Mouse (Mus musculus) midbrain, embryonic 16.5 days (tissue): ENCODE measurements around the gene Mmab. TPM values are rescaled to one million over a fixed set of nuclear protein-coding genes. Genes with fewer than 3 reads are reported as not detected.

Experiments
- ATAC-seq: fragments of 200-750 bp; cut with Nextera tagmentation; 2 replicates; pipeline ENCODE4 v1.8.0; 2017; ENCODE audit warnings: moderate TSS enrichment
- H3K27ac ChIP-seq: fragments of 300-500 bp; sonication (generic); 2 replicates; pipeline ENCODE4 v1.5.1; 2014; ENCODE audit warnings: mild to moderate bottlenecking, low read length, mixed read lengths
- H3K27me3 ChIP-seq: fragments of 300-500 bp; sonication (generic); 2 replicates; pipeline ENCODE4 v1.6.1; 2014; ENCODE audit warnings: low read depth, low read length, mixed read lengths; ENCODE audit not compliant: control insufficient read depth, insufficient read depth
- H3K36me3 ChIP-seq: fragments of 300-500 bp; sonication (generic); 2 replicates; pipeline ENCODE4 v1.6.1; 2014; ENCODE audit warnings: mild to moderate bottlenecking, low read length, moderate library complexity, mixed read lengths; ENCODE audit not compliant: control insufficient read depth, insufficient read depth
- H3K4me1 ChIP-seq: fragments of 300-500 bp; sonication (generic); 2 replicates; pipeline ENCODE4 v1.6.1; 2014; ENCODE audit warnings: mild to moderate bottlenecking, low read length, mixed read lengths; ENCODE audit not compliant: control insufficient read depth, insufficient read depth
- H3K4me2 ChIP-seq: fragments of 300-500 bp; sonication (generic); 2 replicates; pipeline ENCODE4 v1.6.1; 2014; ENCODE audit warnings: mild to moderate bottlenecking, low read length, mixed read lengths
- H3K4me3 ChIP-seq: fragments of 300-500 bp; sonication (generic); 2 replicates; pipeline ENCODE4 v1.5.1; 2014; ENCODE audit warnings: low read depth, mild to moderate bottlenecking, low read length, moderate library complexity, mixed read lengths
- H3K9ac ChIP-seq: fragments of 300-500 bp; sonication (generic); 2 replicates; pipeline ENCODE4 v1.6.1; 2014; ENCODE audit warnings: low read depth, low read length, mixed read lengths
- H3K9me3 ChIP-seq: fragments of 300-500 bp; sonication (generic); replicated peaks from 2 replicates; pipeline ENCODE4 v1.6.1; 2014; ENCODE audit warnings: mild to moderate bottlenecking, low read length, mixed read lengths; ENCODE audit not compliant: control insufficient read depth, poor library complexity, severe bottlenecking
- WGBS: fragments of 180-500 bp; shearing (Covaris S2); extraction: QIAGEN DNeasy Blood & Tissue Kit; methylation state at CpG from one replicate; pipeline ENCODE4 v1.1.7; 2014; 5-methylcytosine and 5-hydroxymethylcytosine counted together
- polyA plus RNA-seq: library from polyadenylated mRNA; unstranded; fragments of >200 nt; fragmentation: Nextera tagmentation; extraction: Ambion mirVana; gene quantifications from 2 replicates; pipeline ENCODE4 v1.2.1, GENCODE M21; 2015

Mmab gene
- polyA plus RNA-seq, 1 experiment from 2014 or later = 38.7 TPM

DNA sequence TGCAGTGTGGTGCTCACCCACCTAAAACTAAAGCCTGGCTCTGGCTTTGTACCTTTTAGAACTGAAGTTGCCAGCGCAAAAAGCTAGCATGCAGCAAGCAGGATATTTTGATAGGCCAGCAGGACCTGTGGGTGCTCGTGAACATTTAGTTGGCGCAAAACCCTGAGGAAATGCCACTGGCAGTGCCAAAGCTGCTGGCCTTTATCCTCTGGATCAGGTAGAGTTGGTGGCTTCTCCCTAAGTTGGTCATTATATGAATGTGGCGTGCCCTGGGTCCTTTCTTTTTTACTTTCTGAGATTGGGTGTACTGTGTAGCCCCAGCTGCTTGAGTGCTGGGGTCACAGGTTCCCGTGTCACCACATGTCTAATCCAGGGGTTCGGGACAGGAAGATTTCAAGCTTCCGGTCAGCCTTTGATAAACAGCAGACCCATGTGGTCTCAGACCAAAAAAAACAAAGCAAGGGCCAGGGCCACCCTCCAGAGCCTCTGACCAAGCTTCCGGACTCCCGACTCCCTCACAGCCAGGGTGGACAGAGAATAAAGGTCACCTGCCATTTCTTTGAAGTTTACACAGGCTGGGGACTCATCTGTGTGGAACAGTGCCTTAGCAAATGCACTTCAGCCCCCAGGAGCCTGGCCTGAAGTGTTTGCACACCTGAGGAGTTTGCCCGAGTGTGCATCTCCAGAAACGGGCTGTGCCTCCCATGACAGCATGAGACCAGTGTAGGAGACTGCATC lies 22.1 kb downstream of the Mmab start:
- Histone ChIP-seq H3K27ac (no peak overlapping the region), H3K4me1 (peaks cover under 1% of the 10 kb centered on the region; the same call in 1 of the 2 replicates), H3K4me3 (no peak overlapping the region), H3K4me2 (no peak overlapping the region), H3K9ac (no peak overlapping the region), H3K36me3 (peaks cover 20% of the 10 kb centered on the region), H3K27me3 (no peaks in the 10 kb centered on the region), H3K9me3 (no peaks in the 10 kb centered on the region)
- WGBS = 79% methylated on average over 11 of the region's 11 CpGs
- ATAC-seq = no peak

DNA sequence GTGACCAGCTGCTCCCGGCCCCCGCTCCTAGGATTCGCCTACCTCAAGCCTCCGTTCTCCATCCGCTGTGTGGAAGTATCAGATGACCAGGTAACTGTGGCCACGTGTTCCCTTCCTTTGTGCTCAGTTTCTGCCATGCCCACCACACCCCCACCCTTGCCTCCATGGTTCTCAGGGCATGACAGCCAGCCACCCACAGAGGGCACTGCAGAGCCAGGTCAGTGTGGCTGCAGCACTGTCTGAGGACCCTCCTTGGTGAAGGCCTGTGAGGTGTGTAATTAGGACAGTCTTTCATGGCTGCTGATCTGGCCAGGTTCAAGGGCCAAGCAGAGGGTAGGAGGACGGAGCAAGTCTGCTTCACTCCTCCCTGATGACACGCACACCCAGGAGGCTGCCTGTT lies 25.3 kb downstream of the Mmab start:
- Histone ChIP-seq H3K27me3 (no peaks in the 10 kb centered on the region), H3K4me1 (no peaks in the 10 kb centered on the region), H3K9ac (no peak overlapping the region), H3K27ac (no peak overlapping the region), H3K4me3 (no peak overlapping the region), H3K36me3 (peaks cover 40% of the 10 kb centered on the region), H3K9me3 (no peaks in the 10 kb centered on the region), H3K4me2 (no peak overlapping the region)
- ATAC-seq = no peak
- 85% methylated on average over 7 of the region's 8 CpGs for WGBS

DNA sequence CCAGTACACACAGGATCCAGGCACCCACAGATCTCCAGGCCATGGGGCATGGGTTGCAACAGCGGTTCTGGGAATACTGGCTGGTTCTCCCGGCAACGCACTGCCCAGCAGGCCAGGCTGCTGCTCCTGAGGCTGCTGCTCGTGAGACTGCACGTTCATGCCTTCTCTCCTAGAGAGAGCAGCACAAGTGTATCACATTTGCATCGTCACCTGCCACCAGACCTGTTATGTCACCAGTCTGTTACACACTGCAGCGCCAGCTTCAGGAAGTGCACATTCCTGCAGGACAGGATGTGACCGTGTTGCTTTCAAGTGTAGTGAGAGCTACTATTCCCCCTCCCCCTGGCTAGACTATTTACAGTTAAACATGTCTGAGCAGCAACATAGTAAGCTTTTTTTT lies 27.0 kb downstream of the Mmab start:
- Histone ChIP-seq H3K36me3 (peaks cover 56% of the 10 kb centered on the region), H3K9me3 (no peaks in the 10 kb centered on the region), H3K27me3 (no peaks in the 10 kb centered on the region), H3K27ac (no peak overlapping the region), H3K9ac (no peak overlapping the region), H3K4me3 (no peak overlapping the region), H3K4me1 (no peaks in the 10 kb centered on the region), H3K4me2 (no peak overlapping the region)
- WGBS = 90% methylated on average over 8 of the region's 8 CpGs
- ATAC-seq = no peak

DNA sequence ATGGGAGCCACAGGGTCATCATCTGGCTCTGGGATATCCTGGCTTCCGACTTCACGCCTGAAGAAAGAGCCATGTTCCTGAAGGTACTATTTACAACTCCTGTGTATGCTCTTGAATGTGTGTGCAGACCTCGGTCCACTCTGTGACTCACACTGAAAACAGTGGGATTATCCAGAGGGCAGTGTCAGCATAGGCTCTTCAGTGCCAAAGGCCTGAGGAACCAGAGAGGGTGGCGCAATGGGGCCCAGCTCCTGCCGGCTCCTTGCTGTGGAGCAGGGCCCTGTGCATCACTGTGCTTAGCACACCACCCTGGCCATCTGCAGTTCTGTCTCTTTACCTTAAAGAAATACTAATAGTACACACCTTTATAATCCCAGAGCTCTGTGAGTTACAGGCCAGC lies 28.3 kb downstream of the Mmab start:
- Histone ChIP-seq H3K27me3 (no peaks in the 10 kb centered on the region), H3K4me2 (no peak overlapping the region), H3K36me3 (peaks cover 66% of the 10 kb centered on the region), H3K27ac (no peak overlapping the region), H3K4me1 (no peaks in the 10 kb centered on the region), H3K9ac (no peak overlapping the region), H3K4me3 (no peak overlapping the region), H3K9me3 (no peaks in the 10 kb centered on the region)
- ATAC-seq = no peak
- 96% methylated on average over 5 of the region's 5 CpGs for WGBS

DNA sequence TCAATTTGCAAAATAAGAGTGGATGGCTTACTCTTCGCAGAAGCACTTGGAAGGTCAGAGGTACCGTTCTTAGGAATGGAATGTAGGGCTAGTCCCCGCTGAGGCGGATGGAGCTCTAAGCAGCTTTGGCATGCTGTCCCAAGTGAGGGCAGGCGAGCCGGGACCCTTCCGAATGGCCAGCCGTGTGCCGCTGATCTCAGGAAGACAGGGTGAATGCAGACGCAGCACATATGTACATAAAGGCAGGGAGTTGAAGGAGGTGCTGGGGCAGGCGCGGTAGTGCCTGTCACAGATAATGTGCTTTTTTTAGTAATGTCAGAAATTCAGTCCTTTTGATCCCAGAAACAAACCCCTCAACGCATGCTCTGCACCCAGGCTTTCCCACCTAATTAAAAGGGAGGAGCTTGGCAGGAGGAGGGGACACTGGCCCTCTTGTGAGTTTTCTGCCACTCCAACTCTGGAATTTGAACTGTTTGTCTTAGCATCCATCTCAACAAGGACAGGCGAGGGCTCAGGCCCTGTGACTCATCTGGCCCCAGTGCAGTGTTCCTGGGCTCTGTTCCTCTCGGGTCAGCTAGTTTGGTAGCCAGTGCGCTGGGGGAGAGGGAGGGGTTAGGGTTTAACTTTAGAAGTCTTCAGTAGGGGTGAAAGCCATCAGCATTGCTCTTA lies 30.7 kb downstream of the Mmab start:
- H3K36me3 ChIP-seq = peaks cover 66% of the 10 kb centered on the region
- H3K27me3 ChIP-seq = no peaks in the 10 kb centered on the region
- no peak overlapping the region for H3K4me3 ChIP-seq
- no peak for ATAC-seq
- H3K4me2 ChIP-seq = no peak overlapping the region
- no peak overlapping the region for H3K9ac ChIP-seq
- 84% methylated on average over 16 of the region's 16 CpGs for WGBS
- H3K9me3 ChIP-seq = no peaks in the 10 kb centered on the region
- no peaks in the 10 kb centered on the region for H3K4me1 ChIP-seq
- H3K27ac ChIP-seq = no peak overlapping the region

DNA sequence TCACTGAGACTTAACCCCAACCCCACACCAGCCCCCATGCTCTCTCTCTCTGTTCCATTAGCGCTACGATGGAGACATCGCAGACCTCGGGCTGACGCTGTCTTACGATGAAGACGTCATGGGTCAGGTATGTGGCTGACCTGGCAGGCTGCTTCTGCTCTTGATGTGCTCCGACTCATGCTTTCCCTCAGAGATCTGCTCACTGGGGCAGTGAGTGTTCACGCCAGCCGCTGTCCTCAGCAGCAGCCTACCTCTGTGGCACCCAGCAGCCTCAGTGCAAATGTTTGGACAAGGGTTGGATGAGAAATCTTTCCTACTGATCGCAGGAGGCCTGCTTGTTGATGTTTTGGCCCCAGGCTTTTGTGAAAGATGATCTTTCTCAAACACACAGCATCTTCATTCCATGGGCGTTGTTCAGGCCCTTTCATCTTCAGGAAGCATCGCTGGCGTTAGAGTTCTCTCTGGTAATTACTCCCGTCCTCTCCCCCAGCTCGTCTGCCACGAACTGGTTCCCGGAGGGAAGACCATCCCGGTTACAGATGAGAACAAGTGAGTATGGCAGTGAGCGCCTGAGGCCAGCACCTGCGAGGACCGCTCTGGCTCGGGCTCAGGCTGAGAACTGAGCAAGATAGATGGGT lies 31.4 kb downstream of the Mmab start:
- H3K36me3 ChIP-seq = peaks cover 74% of the 10 kb centered on the region
- H3K27me3 ChIP-seq = no peaks in the 10 kb centered on the region
- no peak for ATAC-seq
- no peaks in the 10 kb centered on the region for H3K9me3 ChIP-seq
- H3K4me2 ChIP-seq = no peak overlapping the region
- H3K4me3 ChIP-seq = no peak overlapping the region
- H3K27ac ChIP-seq = no peak overlapping the region
- 88% methylated on average over 23 of the region's 23 CpGs for WGBS
- no peaks in the 10 kb centered on the region for H3K4me1 ChIP-seq
- H3K9ac ChIP-seq = no peak overlapping the region

DNA sequence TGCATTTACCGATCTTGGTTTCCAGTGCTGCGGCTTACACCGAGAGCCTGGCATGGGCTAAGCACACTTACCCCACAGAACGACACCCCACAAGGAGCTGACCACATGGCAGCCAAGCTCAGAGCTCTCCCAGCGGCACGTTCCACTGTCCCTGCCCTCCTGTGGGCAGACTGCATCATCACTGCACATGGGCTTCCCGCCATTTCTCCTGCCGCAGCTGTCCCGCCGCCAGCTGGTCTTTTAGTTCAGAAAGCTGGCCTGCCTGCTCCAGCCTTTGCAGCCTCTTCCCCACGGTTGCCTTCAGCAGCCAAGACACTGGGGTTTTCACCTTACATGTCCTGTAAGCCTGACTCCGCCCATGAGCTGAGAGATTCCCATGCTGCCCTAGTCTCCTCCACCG lies 33.4 kb downstream of the Mmab start:
- no peak overlapping the region for H3K9ac ChIP-seq
- ATAC-seq = no peak
- H3K4me2 ChIP-seq = no peak overlapping the region
- WGBS = 93% methylated on average over 13 of the region's 13 CpGs
- no peaks in the 10 kb centered on the region for H3K9me3 ChIP-seq
- H3K4me1 ChIP-seq = no peaks in the 10 kb centered on the region
- H3K36me3 ChIP-seq = peaks cover 80% of the 10 kb centered on the region
- no peak overlapping the region for H3K27ac ChIP-seq
- no peaks in the 10 kb centered on the region for H3K27me3 ChIP-seq
- no peak overlapping the region for H3K4me3 ChIP-seq

DNA sequence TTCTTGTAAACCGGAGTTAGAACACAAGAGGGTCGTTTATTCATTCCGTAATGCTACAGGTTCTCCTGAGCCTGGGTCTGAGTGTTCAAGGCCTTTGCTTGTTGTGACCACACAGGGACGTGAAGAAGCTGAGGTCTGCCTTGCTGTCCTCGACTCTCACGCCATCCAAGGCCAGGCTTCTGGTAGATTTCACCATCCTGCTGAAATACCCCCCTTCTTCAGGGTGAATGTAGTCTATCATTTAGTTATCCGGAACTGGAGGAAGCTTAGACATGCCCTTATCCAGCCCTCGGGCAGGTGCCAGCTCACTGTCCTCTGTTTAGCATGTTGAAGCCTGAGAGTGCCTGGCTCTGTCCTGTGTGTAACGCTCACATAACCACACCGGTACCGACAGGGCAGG lies 35.0 kb downstream of the Mmab start:
- no peaks in the 10 kb centered on the region for H3K27me3 ChIP-seq
- 96% methylated on average over 11 of the region's 11 CpGs for WGBS

DNA sequence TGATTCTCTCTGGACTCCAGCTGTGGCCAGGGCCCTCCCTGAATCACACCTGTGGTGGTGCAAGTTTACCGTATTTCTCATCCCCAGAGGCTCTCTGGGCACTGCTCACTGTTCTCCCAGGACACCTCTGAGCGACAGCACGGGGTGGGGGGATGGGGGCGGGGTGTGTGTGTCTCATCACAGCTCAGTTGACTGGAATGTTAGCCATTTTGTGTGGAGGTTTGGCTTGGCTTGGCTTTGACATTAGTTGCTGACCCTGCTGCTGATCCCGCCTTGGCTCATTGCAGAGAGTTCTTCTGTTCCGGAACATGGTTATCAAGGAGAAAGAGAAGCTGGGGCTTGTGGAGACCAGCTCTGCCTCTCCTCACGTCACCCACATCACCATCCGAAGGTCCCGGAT lies 36.0 kb downstream of the Mmab start:
- Histone ChIP-seq H3K27me3 (no peaks in the 10 kb centered on the region), H3K27ac (no peak overlapping the region), H3K4me1 (no peaks in the 10 kb centered on the region), H3K4me2 (no peak overlapping the region), H3K9me3 (no peaks in the 10 kb centered on the region), H3K36me3 (peaks cover 86% of the 10 kb centered on the region), H3K9ac (no peak overlapping the region), H3K4me3 (no peak overlapping the region)
- ATAC-seq = no peak
- 89% methylated on average over 9 of the region's 9 CpGs for WGBS

More for the DNA sequence above, 35.0 kb downstream of the Mmab start:
- Histone ChIP-seq H3K27ac (no peak overlapping the region), H3K9me3 (no peaks in the 10 kb centered on the region), H3K4me1 (no peaks in the 10 kb centered on the region), H3K4me2 (no peak overlapping the region), H3K9ac (no peak overlapping the region), H3K4me3 (no peak overlapping the region), H3K36me3 (peaks cover 84% of the 10 kb centered on the region)
- no peak for ATAC-seq
